Mouse (Mus musculus) skeletal muscle tissue, adult 2 months (tissue): ENCODE data around the gene Map3k4.

Experiments used
- DNase-seq: peaks from one replicate; pipeline ENCODE4 v3.0.0-alpha.2; 2012; ENCODE audit warnings: low read depth, low spot score

The Map3k4 gene

GRCm38 (mm10) chr17:12185855-12186254 is 132.7 kb downstream of the Map3k4 start:
- DNase-seq = no peak

- no peak for DNase-seq
Measured at GRCm38 (mm10) chr17:12184283-12184682, 134.3 kb downstream of the Map3k4 start.

GRCm38 (mm10) chr17:12182702-12183485 is 135.7 kb downstream of the Map3k4 start:
- DNase-seq = no peak

- DNase-seq = no peak
Measured at GRCm38 (mm10) chr17:12179766-12180165, 138.8 kb downstream of the Map3k4 start.

DNA sequence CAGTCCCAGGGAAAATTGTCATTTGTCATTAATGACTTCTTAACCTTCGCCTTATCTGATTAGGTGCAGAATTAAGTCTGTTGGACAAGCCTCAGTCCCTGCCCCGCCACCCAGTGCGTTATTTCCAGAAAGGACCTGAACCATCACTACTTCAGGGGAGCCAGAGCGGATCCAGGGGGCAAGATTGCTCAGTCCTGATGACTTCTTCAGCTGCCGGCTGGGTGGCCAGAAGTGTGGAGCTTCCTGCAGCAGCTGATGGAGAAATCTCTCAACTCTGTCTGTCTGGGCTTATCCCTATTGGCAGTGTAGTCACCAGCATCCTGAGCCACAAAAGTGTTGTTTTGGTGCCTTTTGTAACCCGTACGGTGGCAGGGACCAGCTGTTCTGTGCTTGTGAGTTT is 139.3 kb downstream of the Map3k4 start:
- no peak for DNase-seq
